Mouse (Mus musculus) mouse trophoblast stem cell (cell line): Measurements from ENCODE around the gene Eif3l.

Experiments used
- in situ Hi-C, 2 experiments: fragments of 300-500 bp; cut with MseI, MboI; formaldehyde crosslinking; loops; 2 replicates in 1 of 2; 3 replicates in 1 of 2; pipeline ENCODE4 v1.15.1; 2025

The Eif3l gene

DNA sequence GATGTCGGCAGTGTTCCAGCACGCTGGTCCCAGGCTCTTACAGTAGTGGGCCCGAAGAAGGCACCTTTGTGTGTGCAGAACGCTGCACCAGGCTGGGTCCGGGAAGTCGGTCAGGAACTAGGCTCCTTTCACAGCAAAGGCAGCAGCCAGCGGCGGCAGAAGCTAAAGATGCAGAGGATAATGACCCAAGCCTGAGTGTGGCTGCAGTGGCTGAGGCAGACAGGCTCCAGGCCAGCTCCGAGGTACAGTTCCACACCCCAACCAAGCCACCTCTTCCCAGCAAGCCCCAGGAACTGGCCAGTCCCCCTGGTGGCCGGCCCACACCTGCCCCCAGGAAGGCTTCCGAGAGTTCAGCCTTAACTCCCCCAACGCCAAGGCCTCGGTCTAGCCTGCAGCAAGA lies 47.6 kb downstream of the Eif3l start:
- in situ Hi-C loops, result no loop called here

DNA sequence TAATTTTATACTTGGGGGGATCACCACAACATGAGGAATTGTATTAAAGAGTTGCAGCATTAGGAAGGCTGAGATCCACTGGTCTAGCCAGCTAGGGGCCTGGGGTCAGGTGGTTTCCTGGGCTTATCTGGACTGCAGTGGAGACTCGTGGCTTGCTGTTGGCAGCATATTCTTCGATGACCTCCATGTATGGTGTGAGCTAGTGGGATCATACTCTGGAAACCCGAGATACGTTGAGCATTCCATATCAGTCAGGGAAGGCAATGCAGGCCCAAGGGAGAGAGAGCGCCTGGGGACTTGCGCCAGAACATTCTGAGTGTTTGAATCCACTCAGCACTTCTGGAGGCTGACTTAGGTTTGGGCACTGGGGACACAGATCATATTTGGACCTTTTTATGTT lies 48.8 kb downstream of the Eif3l start:
- in situ Hi-C loops, result no loop called here

DNA sequence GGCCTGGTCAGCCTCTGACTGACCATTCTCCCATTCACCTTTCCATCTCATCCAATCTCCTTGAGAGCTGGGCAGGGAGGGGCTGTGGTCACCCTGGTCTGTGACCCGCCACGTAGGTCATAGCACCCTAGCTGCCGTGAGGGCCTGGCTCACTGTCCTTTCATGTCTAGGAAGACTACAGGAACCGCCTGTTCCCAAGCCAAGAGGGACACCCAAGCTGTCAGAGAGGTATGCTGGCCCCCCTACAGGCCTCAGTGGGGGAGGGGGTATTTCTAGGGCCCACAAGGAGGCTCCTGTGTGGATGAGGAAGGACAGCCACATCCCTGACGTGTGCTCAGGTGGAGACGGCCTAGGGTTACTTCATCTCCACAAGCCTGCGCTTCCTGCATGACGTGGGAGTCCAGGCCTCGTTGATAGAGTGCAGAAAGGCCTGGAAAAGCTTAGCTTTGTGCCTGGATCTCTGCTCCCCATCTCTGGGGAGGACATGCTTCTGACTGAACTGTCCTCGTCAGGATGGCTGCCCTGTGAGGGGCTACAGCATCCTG lies 49.4 kb downstream of the Eif3l start:
- in situ Hi-C loops, result no loop called here

DNA sequence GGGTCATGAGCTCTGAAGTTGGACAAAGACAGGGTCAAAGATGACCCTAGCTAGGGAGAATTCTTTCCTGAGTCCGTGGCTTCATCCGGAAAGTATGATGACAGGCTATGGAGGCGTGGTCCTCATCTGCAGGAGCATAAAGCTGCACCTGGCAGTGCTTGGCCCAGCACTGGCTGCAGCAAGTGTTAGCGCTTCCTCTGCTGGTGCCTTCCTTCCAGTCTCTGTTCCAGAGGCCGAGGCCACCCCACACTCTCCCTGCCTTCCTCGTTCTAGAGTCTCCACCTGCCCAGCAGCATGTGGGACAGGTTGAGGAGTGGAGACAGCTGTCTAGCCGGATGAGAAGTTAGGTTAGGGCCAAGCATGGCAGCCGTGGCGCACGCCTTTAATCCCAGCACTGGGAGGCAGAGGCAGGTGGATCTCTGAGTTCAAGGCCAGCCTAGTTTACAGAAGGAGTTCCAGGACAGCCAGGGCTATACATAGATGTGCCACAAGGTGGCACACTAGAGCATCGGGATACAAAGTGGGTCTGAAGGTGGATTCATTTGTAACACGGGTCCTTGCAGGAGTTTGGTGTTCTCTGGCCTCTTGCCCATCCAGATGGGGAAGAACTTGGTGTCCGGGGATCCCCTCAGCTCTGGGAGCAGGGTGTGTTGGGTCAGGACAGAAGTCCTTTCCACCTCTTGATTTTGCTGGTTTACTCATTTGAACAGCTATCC lies 51.4 kb downstream of the Eif3l start:
- in situ Hi-C loops, result no loop called here

DNA sequence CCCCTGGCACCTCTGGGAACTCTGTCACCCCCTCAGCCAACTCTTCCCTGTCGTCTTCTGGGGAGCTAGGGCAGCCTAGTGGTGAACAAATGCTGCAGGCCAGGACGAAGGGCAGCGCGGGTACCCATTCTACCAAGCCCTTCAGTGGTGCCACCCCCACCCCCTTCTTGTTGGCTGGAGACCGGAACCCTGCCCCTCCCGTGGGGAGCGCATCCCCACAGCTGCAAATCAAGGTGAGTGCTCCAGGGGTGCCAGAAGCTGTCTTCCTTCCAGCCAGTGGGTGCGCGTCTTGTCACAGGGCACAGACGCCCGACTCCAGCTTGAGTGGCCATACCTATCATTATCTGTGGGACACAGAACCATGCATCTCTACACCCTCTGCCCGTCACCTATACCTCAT lies 52.1 kb downstream of the Eif3l start:
- in situ Hi-C loops, result no loop called here

DNA sequence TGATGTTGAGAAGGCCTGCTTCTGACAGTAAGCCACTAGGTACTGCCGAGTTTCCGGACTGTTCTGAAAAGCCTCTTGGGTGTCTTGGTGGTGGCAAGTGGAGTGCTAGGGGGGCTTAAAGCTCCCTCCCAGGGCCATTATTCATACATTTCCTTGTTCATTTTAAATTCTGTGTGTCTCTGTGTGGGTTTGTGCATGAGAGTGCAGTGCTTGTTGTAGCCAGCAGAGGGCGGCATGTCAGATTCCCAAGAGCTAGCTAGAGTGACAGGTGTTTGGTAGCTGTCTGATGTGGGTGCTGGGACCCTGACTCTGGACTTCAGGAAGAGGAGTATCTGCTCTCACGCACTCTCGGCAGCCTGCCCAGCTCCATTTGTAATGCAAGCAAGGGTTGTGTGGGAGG lies 53.2 kb downstream of the Eif3l start:
- in situ Hi-C loops, result no loop called here

DNA sequence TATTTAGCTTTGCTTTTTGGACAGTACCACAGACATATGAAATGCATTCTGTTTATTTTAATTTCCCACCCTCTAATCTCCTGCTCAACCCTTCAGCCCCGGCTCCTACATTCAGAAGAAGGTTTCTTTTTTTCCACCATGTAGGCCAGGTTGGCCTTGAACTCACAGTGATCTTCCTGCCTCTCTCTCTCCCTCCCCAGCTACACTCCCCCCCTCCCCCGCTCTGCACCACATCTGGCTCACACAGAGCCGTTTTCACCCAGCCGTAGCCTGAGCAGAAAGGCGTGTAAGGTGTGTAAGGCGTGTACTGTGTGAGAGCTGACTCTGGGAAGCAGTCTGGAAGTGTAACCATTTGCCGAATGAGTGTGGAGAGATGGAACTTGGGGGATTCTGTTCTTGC lies 54.3 kb downstream of the Eif3l start:
- in situ Hi-C loops, result no loop called here

DNA sequence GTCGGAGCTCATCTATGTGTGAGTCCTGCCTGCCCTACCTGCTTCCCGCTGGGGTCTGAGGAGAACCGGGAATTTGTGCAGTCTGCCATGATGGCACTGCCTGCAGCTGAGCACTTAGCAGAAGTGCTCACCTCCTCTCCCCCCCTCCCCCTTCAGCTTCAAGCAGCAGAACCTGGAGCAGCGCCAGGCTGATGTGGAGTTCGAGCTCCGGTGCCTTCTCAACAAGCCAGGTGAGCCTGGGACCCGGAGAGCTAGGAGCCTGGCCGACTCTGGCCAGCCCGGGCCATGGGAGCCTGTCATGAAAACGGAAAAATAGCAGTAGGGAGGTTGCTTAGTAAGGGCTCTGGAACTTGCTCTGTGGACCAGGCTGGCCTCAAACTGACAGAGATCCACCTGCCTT lies 55.8 kb downstream of the Eif3l start:
- in situ Hi-C loops, result no loop called here

DNA sequence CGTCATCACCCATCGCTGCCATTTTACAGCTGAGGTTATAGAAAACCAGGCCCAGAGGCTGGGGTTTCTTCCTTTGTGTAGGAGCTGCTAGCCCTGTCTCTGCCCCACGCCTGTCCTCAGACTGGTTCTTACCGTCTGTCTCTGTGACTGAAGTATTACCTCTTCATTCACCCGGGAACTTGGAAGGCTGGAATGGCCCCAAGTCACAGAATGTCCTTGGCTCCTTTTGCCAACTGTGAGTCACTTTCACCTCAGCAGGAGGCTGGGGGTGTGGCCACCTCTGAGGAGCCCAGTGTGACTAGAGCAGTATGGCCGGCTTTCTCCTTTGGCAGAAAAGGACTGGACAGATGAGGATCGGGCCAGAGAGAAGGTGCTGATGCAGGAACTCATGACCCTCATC lies 56.5 kb downstream of the Eif3l start:
- in situ Hi-C loops, result no loop called here

DNA sequence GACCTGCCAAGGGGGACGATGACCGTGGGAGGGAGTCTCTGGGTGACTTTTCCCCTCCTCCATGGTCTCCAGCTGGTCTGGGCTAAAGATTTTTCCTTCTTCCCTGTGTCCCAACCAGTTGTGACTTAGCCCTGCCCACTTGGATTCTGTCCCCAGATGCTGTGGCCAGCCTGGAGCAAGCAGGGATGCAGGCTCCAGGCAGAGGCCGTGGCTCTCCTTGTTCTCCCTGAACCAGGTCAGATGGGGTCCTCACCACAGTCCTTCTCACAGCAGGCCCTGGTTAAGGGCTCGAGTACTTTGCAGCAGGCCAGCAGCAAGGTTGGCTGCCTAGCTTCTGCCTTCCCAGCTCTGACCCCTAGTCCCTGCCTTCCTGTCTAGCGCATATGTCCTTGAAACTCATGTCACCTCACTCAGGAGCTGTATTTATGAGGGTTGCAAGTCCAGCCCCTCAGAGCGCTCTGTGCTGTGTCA lies 58.2 kb downstream of the Eif3l start:
- in situ Hi-C loops, result no loop called here

DNA sequence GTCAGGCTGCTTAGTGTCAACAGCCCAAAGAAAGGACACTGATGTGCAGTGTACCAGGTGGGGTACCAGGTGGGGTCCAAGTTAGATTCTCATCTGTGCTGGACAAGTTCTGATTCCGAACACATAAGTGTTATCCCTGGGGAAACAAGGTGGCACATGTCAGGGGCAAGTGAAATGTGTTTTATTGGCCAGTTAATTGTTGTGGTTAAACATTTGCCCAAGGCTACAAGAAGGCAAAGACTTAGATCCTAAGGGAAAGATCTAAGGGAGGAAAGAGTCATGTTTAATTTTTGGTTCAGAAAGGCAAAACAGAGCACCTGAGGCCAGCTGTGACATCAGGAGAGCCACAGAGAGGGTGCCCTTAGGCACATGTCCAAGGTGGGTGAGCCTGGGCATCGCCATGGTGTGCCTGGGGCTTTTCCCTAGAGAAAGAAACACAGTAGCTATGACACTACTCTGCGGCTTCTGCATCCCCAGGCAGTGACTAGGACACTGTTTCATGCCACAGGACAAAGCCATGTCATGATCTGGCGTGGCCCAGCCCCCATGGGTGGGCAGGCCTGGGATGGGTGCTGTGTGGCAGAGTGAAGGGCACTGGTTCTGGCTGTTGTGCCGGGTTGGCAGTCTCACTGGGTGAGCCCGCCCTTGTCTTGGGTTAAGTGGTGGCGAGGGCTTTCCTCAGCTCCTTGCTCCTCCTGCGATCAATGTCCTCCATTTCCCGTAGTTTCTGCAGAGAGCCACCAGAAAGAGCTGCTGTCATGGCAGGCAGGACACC lies 59.7 kb downstream of the Eif3l start:
- in situ Hi-C loops, result no loop called here

DNA sequence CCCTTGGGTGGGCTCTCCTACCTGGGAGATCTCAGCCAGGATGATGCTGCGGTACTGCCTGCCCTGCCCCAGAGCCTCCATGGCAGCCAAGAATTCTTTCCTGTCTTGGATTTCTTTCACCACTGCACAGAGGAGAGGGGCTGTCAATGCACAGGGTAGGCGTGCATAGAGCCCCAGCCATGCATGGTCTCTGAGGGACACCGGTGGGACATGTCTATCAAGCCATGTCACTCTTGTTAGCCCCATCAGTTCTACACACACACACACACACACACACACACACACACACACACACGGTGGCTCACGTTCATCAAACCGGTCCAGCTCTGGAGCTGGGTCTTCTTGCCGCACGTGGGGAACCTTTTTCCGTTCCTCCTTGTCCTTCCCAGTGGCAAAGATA lies 60.4 kb downstream of the Eif3l start:
- in situ Hi-C loops, result no loop called here

DNA sequence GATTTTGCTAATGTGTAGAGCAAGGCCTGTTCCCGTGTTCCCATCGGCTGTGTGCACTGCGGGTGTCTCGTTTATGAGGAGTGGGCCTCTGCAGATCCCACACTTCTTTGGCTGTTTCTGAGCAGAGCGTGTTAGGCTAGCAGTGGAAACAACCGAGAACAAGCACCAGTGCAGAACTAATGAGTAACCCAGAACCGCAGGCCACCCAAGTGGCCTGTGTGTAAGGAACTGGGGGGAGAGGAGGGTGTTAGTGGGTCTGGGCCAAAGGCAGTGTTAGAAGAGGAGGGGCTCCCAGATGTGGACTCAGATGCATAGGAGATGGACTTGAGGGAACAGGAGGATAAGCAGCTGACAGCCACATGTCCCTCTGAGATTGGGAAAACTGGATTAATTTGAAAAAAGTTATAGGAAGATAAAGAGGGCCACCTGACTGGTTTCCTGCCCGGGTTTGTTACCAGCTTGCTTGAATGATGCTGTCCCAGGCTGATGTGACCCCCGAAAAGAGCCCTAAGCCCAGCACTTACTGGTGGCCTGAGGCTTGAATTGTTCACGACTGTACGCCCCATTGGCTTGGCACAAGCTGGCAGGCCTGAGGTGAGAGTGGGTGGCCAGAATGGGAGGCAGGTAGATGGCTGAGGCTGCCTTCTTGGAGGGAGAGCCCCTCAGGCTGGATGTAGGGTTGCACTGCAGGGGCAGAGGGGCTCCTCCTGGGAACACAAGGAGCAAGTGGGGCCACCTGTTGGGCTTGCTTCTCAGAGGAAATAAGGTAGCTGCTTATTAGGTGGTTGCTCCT lies 61.0 kb downstream of the Eif3l start:
- in situ Hi-C loops, result no loop called here

DNA sequence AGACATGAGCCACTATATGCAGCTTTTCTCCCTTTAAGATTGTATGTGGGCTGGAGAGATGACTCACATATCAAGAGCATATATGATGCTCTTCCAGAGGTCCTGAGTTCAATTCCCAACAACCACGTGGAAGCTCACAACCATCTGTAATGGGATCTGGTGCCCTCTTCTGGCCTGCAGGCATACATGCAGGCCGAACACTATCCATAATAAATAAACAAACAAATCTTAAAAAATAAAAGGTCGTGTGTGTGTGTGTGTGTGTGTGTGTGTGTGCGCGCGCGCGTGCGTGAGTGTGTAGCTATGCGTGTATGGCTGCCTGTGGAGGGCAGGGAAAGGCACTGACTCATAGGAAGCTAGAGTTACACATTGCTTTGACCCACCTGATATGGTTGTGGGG lies 64.7 kb downstream of the Eif3l start:
- in situ Hi-C loops, result no loop called here

DNA sequence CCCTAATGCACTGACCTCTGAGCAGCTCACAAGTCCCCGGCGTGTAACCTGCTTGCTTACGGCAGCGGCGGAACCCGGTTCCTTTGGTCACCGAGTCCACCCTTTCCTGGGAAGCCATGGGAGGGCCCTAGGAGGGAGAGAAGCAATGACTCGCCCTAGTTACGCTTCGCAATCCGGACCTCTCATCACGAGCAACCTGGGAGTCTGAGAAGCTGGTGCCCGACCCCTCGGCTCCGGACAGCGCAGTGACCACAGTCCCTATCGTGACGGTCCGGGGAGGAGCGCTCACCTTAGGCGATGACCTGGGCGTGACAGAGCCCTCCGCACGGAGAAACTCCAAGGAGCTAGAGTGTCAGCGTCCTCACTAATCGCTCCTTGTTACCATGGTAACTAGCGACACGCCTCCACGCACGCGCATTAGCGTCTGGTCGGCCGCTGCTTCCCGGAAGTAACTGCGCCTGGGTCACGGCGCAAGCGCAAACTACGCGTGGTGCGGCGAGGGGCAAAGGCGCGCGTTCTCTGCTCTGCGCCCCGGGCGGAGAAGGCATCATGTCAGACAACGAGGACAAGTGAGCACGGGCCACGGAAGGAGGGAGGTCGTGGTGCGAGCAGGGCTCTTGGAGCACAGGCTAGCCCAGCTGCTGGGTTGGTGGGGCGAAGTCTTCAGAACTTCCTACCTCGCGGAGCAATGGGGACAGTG lies 66.0 kb downstream of the Eif3l start, which contains the start of the genes Polr2f and 1700088E04Rik:
Gene Polr2f, plus strand, starts transcription at position 144 of the 700 bp plus-strand sequence.
Gene 1700088E04Rik, minus strand, starts transcription at position 388 of the 700 bp plus-strand sequence.
- in situ Hi-C loops, result no loop called here

DNA sequence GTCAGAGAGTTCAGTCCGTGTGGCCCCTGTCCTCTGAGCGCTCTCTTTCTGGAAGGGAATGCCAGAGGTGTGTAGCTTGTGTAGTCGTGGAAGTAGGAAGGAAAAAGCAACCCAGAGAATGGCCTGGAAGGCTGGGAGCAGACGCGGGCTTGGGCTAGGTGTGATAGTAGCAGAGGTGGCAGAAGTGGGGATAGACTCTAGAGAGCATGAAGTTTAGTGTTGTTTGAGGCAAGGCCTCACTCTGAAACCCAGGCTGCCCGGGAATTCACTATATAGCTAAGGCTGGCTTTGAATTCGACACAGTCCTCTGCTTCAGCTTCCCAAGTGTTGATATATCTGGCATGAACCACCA lies 66.6 kb downstream of the Eif3l start:
- in situ Hi-C loops, result no loop called here

DNA sequence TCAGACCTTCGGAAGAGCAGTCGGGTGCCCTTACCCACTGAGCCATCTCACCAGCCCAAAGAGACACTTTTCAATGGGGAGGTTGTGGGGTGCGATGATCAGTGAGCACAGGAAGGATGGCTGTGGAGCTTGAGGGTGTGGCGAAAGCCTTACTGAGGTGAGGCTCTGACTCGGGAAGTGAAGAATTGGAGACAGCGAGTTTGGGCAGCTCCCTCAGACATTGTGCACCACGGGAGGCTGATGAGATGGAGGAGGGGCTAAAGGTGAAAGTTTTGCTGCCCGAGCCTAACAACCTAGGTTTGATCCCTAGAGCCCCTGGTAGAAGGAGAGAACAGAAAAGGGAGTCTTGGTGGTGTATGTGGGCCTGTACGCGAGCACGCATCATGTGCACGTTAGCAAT lies 68.3 kb downstream of the Eif3l start:
- in situ Hi-C loops, result no loop called here
